Mouse (Mus musculus): ENCODE data around the gene Slc9a1.
A peak's percentile ranks its signal among the peaks of the same experiment; 100 is the strongest.

Gene Slc9a1

DNA sequence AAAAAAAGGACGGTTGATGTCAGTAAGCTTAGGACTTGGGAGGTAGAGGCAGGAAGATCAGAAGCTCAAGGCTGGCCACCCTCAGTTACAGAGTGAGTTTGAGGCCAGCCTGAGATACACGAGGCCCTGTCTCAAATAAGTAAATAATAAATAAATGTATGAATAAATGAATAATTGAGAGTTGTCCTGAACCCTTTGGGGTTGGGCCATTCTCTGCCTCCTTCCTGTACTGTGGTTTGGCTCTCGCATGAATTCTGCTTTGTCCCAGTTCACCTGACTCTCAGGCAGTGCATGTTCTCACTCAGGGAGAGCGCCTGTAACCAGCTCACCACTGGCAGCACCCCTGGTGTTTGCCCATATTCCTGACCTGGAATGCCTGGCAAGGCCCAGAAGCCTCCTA lies 4.5 kb downstream of the Slc9a1 start:
- DNase-seq (ENCODE audit: low spot score in 2 of 2): no peak

DNA sequence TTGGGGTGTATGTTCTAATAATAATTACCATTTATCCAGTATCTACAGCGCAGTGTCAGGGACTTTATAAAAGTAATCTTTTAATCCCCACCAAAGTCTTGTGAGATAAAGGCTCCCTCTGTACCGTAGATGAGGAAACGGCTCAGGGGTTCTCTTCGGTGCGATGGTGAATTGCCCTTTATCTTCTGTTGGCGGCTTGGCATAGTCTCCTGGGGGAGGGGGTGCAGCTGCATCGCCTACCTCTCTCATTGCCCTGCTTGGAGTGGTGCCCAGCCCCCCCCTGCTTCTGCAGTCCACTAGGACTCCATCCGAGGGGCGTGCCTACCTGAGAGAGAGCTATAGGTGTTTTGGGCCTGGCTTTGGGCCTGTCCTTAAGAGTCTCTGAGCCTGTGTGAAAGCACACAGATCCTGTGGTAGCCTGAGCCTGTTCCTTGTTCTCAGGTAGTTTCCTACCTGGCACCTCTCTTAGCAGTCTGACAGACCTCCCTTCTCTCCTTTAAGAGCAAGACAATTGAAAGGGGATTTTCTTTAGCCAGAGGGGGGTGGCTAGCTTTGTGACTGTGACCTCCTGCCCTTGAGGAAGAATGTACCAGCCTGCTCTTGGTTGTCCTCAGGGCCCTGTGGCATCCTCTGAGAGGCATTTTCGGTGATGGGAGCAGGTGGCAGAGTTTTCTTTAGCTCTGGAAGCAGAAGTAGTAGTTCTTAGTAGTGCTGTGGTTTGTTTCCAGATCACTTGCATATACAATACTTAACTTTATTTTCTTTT lies 6.5 kb downstream of the Slc9a1 start:
- no peak for DNase-seq (ENCODE audit: low spot score in 2 of 2)

DNA sequence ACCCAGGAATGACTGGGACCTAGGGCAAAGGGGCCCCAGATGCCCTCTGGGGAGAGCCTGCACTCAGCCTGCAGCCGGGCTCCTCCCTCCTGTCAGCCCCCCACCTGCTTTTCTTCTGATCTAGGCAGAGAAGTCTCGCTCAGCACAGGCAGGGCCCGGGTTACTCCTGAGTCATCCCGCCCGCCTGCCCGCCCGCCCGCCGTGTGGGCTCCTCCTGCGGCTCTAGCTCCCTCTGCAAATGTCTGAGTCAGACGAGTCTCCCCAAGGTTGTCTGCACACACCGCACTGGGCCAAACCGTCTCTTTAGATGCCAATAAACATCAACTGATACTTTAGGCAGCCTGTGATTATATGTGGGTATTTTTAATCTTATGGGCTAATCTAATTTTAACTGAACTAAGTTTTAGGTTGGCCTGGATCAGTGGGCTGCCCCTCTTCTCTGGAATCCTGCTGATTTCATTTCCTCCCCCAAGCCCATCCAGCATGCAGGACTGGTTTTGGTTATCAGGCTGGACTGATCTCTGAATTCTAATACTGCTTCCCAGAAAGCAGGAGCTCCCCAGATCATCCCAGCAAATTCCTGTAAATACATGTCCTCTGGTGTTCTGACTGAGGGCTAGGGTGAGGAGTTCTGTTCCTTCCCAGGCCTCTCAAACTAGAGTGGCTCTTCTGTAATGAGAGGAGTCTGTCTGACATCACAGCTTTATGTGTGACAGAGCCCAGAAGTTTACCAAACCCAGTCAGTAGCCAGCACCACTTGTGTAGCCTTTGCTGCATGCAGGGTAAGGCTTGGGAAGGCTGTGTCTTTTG lies 8.9 kb downstream of the Slc9a1 start:
- peak; percentile 59 to 75 for DNase-seq (ENCODE audit: low spot score in 2 of 2)

DNA sequence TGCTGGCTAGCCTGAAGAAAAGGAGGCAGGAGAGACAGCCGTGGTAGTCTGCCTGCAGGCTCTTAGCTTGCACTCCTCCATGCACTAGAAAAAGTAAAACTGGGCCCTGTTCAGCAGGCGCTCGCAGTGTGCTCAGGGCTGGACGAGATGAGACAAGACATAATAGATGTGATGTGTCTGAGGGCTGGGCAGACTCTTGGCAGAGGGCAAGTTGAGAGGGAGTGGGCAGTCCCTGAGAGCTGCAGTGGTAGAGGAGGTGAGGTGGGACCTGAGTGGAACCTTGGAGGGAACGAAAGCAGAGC lies 9.5 kb downstream of the Slc9a1 start:
- peak in 1 of 2 experiments; percentile 64 for DNase-seq (ENCODE audit: low spot score in 2 of 2)

DNA sequence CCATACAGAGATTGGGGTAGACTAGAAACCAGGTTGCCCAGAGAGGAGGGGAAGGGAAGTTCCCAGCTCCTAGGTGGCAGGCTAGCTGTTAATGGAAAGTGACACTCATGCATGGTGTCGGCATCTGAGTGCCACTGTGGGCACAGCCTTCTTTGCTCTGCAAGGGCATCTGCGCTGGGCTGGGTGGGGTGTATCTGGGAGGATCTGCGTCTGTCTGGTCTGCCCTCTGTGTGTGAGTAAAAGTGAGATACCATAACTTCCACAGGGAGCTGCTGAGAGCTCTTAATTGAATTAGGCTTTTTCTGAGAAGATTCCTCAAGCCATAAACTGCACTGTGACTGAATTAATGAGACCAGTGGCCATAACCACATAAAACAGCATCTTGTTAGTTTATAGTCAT lies 10.4 kb downstream of the Slc9a1 start:
- DNase-seq (ENCODE audit: low spot score in 2 of 2): peak in 1 of 2 experiments; percentile 70

- DNase-seq (ENCODE audit: low spot score in 2 of 2): no peak
Measured at GRCm38 (mm10) chr4:133380532-133380931, 11.0 kb downstream of the Slc9a1 start.

GRCm38 (mm10) chr4:133381141-133381540 lies 11.6 kb downstream of the Slc9a1 start:
- no peak for DNase-seq (ENCODE audit: low spot score in 2 of 2)

GRCm38 (mm10) chr4:133386061-133386797 lies 16.7 kb downstream of the Slc9a1 start:
- no peak for DNase-seq (ENCODE audit: low spot score in 2 of 2)

- no peak for DNase-seq (ENCODE audit: low spot score in 2 of 2)
Measured at GRCm38 (mm10) chr4:133387053-133387452, 17.5 kb downstream of the Slc9a1 start.

GRCm38 (mm10) chr4:133388781-133389552 lies 19.5 kb downstream of the Slc9a1 start:
- DNase-seq (ENCODE audit: low spot score in 2 of 2): peak in 1 of 2 experiments; percentile 64

GRCm38 (mm10) chr4:133390042-133390441 lies 20.5 kb downstream of the Slc9a1 start:
- DNase-seq (ENCODE audit: low spot score in 2 of 2): peak; percentile 62 to 71

GRCm38 (mm10) chr4:133390585-133390984 lies 21.1 kb downstream of the Slc9a1 start:
- DNase-seq (ENCODE audit: low spot score in 2 of 2): peak; percentile 42 to 71

- peak in 1 of 2 experiments; percentile 61 for DNase-seq (ENCODE audit: low spot score in 2 of 2)
Measured at GRCm38 (mm10) chr4:133391185-133392040, 21.9 kb downstream of the Slc9a1 start.

DNA sequence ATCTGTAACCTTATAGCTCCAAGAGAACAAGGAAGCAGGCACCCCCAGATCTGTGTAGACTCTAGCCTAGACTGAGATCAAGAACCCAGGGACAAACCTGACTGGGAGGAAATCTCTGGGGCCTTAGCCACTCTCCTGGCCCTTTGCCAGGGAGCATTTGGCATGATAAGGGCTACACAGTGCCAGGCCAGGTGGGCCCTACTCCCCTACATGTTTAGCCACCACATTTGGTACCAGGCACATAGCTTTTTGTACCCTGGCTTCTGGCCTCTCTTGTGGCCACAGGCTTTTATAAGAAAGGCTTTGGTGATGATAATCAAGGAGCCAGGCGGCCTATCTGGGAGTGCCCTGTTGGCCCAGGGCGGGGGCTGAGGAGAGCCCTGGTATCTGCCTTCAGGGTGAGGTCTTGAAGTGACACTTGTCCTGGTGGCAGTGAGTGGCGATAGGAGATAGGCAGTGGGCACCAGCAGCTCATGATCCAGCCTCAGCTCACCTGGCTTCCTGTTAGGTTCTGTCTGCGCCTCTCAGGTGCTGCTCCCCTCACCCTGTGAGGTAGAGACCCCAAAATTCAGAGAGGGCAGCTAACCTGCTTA lies 25.6 kb downstream of the Slc9a1 start:
- DNase-seq (ENCODE audit: low spot score in 2 of 2): peak; percentile 74 to 76

DNA sequence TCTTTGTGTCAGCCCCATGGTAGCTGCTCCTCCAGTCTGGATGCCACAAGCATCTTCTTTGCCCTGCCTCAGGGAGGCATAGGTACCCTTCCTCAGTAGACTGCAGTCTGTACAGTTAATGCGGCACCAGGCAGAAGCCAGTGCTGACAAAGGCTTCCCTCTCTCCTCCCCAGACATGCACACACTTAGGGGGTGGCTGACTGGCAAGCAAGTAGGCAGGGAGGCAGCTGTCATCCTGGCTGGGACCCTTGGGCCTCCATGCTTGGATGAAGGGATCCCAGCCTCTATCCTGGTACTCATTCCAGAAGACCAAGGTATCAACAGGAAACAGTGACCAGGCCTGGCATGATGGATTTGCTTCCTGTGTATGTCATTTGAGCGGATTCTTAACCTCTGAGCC lies 26.6 kb downstream of the Slc9a1 start:
- no peak for DNase-seq (ENCODE audit: low spot score in 2 of 2)

DNA sequence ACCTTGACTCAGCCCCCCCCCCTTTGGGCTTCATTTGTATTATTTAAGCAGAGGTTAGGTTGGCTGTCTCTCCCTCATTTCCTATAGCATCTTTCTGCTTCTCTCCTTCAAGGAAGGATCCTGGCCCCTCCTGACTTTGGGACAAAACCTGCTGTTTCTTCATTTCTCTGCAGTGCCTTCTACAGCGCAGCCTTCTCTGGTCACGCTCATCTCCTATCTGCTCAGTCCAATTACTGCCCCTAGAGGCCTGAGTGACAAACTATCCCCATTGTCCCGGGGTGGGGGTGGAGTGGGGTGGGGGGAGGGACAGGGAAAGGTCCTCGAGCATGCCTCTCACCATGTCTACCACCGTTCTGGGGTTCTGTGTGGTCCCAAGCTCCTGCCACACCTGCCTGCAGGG lies 27.8 kb downstream of the Slc9a1 start:
- no peak for DNase-seq (ENCODE audit: low spot score in 2 of 2)

DNA sequence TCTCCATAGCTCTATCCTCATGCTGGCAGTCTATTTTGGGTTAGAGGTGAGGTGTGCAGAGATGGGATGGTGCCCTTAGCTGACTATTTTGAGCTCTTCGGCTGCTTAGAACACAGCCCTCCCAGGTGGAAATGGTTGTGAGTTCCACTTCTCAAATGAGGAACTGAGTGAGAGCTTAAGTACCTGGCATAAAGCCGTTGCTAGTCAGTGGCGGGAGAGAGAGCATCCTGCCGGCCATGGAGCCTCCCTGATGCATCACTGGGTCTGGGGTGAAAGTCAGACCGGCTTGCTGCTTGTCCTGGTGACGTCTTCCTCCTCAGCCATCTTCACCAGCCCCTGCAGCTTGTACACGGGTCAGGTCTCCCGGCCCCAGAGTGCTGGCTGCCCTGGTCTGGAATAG lies 28.5 kb downstream of the Slc9a1 start:
- peak in 1 of 2 experiments; percentile 62 for DNase-seq (ENCODE audit: low spot score in 2 of 2)

DNA sequence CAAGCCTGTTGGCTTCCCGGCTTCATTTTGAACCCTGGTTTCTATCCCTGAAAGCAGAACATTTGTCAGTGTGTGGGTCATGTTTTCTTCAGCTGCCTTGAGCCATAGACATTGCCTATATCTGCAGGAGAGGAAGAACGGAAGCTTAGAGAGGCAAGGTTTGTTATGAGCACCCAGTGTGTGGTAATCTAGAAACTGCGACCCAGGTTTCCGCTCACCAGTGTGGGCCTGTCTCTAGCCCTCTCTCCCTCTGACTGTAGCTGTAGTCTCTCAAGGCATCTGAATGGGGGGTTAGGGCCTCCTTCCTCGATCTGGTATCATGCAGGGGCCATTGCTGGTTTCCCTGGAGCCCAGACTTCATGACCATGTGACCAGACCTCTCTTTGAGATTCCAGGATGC lies 29.1 kb downstream of the Slc9a1 start:
- DNase-seq (ENCODE audit: low spot score in 2 of 2): no peak

DNA sequence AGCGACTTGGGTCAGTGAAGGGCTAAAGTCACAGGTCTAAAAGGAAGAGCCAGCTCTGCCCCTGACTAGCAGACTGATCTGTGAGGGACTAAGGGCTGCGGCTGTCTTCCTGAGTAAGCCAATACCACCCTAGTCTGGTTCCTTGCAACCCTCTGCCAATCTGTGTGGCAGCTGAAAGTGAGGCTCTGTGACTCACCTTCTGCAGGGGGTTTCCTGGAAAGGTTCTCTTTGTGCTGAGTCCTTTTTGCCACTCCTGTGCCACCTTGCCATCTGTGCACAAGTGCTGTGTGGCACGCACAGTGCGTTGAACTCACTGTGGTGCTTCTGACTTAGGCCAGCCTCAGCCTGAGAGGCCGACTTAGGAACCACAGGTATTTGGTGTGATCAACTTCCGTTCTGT lies 30.0 kb downstream of the Slc9a1 start:
- DNase-seq (ENCODE audit: low spot score in 2 of 2): no peak

- DNase-seq (ENCODE audit: low spot score in 2 of 2): no peak
Measured at GRCm38 (mm10) chr4:133400098-133400497, 30.6 kb downstream of the Slc9a1 start.
